Mouse (Mus musculus) cerebellum, adult 2 months (tissue): Measurements from ENCODE around the gene Orm3.

ENCODE experiments used
- CTCF ChIP-seq: fragments of 200-500 bp; IDR thresholded peaks from 2 replicates; pipeline ENCODE4 v1.5.1; 2011; ENCODE audit warnings: low read depth, mild to moderate bottlenecking, control low read depth, low read length, moderate library complexity, borderline replicate concordance; ENCODE audit not compliant: insufficient read depth
- POLR2A ChIP-seq: fragments of 200-500 bp; IDR thresholded peaks from 2 replicates; pipeline ENCODE4 v1.6.1; 2011; ENCODE audit warnings: low read length, control low read depth, borderline replicate concordance; ENCODE audit not compliant: insufficient read depth

GRCm38 (mm10) chr4:63401620-63402019, 45.7 kb downstream of the Orm3 start:
- TF ChIP-seq POLR2A (no peak), CTCF (no peak)
